Mouse (Mus musculus) adipocyte (in vitro differentiated cells): Measurements from ENCODE around the gene Tapt1.

ENCODE experiments used
- DNase-seq: peaks from one replicate; pipeline ENCODE4 v3.0.0-alpha.2; 2016; ENCODE audit warnings: low spot score

The Tapt1 gene

DNA sequence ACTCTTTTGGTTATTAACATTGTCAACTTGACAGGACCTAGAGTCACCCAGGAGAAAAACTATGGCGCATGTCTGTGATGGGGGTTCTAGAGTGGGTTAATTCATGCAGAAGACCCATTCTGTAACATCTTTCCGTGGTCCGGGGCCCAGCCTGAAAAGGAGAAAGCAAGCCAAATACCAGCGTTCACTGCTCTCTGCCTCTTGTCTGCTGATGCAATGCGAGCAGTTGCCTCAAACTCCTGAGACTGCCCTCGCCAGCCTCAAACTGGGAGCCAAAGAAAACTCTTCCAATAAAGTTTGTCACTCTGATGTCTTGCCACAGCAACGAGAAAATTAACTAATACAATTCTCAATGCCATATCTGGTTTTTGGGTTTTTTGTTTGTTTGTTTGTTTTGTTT, 8.2 kb upstream of the Tapt1 start:
- DNase-seq = peak; percentile 95

DNA sequence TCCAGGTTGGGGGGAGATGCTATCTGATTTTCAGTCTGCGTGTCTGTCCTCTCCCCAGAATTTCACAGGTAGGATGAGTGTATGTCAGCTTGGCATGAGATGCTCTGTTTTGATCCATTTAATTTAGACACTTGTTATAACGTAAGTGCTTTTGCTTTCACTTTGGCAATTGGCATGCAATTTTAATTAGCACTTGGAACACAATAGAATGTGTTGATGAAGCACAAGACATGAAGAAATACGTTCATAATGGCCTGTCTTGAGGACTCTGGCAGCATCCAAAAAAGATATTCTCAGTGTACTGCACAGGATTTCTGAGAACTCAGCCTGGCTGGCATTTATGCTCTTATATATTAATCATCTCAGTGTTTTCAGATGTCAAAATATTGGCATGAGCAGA, 7.5 kb upstream of the Tapt1 start:
- peak; percentile 83 for DNase-seq

DNA sequence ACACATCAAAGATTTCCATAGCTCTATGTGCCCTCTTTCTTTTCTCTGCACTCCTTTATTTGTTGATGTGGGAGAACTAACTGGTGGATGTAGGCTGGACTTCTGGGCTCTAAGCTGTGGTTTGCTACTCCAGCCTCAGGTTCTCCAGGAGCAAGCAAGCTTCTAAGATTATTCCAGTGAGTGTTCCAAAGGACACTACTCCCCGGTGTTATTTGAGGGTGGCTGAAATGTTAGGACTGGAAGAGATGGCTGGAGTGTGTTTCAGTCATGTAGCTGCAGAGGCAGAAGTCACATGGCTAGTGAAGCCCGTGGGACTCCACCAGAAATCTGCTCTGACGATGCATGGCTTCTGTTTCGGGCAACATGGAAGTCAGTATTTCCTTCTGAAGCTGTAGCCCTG, 2.3 kb upstream of the Tapt1 start:
- peak; percentile 60 for DNase-seq

DNA sequence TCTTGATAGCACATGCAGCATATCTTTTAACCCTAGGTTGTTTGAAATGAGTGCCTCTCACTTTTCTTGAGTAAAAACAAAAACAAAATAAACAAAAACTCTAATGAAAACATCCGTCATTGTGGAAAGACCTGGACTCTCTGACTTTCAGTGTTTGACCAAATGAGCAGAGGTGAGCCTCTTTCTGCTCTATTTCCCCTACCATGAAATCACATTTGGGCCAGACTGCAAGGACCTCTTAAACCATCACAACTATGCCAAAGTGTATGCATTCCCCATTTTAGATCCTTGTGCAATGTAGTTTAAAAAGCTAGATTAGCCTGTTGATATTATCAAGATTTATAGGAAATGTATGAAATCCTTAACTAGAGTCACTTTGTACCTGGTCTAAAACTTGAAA, 1.9 kb upstream of the Tapt1 start:
- peak; percentile 64 for DNase-seq

DNA sequence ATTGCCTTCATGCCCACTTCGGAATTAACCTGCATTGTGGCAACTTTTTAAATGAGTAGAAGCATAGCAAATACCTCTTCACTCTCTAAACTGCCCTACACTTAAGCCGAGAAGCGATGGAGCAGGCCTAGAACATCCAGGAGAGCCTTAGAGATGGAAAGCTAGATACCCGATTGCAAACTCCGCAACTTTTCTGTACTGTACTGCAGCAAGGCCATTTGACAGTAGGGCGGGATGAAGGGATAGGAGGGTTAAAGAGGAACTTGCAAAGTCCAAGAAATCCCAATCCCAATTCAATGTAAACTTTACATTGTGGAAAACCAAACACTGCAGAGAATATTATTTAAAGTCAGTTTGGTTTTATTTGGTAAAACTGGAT, 1.0 kb upstream of the Tapt1 start:
- DNase-seq = peak; percentile 64

DNA sequence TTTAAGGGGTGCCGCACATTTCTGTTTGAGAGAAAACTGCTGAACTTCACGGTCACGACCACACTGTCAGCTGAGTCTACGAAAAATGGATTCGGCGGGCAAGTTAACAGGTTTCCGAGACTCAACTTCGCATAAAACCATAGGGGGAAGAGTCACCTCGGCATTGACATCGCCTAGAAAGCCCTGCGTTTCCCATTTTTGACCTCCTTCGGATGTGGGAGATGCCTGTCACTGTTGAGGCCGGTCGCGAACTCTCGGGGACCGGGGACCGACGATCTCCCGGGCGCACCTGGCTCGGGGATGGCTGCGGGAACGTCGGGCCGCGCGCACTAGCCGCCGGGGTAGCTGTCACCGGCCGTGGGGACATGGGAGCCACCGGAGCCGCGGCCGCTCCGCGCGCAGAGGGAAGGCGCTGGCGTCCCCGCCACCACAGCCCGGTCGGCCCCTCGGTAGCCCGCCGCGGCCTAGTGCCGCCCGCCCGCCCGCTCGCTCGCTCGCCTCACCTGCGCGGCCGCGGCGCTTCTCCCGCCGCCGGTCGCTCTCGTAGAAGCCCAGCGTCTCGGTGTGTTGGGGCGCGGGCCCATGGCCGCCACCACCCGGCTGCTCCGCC, 410 bp downstream of the Tapt1 start:
- no peak for DNase-seq

DNA sequence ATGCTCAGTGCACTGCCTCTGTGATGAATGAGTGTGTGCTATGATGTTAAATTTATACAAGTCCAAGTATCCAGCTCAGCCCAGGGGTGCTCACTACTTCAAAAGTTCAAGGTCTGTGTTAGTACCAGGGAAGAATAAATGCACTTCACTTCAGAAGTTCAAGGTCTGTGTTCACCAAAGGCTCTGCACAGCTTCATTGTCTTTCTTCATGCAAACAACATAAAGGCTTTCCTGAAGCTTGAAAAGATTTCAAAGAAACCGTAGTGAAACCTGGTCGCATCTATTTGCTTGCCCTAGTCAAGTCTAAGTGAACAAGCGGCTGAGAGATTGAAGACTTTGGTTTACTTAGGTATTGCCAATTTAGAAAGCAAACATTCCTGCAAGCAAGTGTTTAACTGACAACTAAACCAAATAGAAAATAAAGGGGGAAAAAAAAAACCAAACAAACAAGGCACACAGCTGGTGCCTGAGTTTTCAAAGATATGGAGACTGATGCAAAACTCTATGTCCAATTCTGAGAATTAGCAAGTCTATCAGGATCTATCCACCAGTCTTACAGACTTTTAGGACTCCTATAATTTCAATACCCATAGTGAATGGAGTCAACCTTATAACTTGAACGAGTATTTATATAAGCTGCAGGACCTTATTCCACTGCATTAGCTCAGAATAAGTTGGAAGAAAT, 1.4 kb downstream of the Tapt1 start:
- peak; percentile 62 for DNase-seq

DNA sequence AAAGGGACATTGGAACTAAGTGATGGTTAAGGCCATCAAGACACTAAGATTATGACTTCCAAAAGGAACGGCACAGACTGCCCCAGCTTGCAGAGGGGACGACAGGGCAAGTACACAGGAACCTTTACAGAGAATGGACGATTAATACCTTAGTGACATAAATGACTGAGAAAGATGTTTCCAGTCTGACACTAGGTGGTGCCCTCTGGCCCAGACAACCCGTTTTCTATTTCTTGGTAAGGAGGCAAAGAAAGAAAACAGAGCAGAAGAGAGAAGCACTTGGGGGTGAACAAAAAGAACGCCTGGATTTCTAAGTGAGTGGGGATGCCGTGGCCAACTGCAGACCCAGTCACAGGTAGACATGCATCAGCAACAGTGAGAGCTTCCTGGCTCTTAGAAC, 2.2 kb downstream of the Tapt1 start:
- peak; percentile 80 for DNase-seq

DNA sequence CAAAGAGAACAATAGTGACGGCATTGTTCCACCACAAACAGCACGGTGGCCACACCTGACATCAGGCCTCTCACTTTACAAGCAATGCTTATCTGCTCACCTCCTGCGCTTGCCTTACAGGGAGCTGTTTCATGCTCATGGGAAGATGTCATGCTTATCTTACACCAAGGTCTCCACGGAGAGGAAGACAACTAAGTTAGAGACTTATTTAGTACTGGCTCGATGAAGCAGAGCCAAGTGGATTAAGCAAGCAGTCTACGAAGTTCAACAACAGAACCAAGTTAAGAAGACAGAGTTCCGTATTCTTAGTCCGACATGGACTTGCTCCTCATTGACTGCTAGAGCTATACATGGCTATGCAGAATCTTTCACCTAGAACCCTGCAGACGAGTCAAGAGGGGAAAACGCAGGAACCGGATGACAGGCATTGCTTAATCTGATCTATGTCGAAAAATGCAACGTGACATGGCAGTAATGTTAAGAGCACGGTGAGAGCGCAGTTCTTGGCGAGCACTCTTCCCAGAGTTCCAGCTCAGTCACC, 3.0 kb downstream of the Tapt1 start:
- DNase-seq = peak; percentile 64

DNA sequence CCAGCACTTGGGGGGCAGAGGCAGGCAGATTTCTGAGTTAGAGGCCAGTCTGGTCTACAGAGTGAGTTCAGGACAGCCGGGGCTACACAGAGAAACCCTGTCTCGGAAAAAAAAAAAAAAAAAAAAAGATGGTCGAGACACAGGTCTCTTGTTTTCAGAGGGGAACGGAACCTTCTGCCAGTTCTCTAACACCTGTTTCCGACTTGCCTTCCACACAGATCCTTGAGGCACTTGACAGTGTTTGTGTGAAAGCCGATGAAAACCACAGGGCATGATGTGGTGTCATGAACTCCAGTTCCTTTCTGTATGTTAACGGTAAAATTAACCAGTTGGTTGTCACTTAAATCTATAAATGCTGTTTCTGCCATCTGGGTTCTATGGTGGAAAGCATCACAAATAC, 6.0 kb downstream of the Tapt1 start:
- no peak for DNase-seq

DNA sequence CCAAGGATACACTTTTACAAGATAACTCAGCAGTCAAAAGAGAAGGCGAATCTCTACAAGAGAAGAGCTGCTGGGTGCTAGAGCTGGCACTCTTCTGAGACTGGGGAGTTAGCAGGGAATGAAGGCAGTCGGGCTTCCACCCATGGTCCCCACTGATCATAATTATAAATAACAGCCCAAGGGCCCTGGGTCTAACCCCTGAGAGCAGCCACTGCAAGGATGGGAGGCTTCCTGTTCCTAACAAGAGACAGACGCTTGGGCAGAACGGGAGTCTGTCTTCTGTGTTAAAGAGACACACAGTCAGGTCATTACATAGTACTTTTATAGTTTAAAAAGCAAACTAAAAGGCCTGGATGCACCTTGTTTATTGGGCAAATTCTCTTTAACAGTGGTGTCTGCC, 6.6 kb downstream of the Tapt1 start:
- no peak for DNase-seq

DNA sequence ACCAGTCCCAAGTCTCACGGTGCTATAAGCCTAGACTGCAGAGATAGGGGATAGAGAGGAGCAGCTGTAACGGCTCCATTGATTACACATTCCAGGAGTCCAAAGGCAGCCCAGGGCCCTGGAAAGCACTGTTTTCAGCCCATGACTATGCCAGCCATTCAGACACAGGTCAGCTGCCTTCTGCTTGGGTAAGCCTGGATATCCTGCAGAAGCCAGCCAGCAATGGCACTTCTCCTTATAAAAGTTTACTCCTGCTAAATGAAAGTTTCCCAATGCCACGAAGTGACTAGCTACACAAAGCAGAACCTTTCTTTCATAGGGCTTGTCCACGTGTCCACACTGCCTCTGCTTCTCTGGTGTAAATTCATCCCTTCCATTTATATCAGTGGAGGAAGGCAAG, 7.9 kb downstream of the Tapt1 start:
- DNase-seq = peak; percentile 35

DNA sequence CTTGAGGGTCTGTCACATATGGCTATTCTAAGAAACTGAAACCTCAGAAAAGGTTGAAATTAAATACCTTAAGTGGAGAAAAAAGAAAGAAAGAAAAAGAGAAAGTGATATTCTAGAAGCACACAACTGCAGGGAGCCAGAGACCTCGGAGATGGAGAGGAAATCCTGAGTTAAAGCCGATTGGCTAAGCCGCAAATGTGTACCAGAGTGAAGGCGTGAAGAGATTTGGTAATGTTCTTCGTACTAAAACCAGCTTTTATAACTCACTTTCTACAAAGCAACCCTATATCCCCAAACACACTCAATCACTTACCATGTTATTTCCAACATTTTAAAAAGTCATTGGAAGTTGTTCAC, 8.8 kb downstream of the Tapt1 start:
- no peak for DNase-seq

DNA sequence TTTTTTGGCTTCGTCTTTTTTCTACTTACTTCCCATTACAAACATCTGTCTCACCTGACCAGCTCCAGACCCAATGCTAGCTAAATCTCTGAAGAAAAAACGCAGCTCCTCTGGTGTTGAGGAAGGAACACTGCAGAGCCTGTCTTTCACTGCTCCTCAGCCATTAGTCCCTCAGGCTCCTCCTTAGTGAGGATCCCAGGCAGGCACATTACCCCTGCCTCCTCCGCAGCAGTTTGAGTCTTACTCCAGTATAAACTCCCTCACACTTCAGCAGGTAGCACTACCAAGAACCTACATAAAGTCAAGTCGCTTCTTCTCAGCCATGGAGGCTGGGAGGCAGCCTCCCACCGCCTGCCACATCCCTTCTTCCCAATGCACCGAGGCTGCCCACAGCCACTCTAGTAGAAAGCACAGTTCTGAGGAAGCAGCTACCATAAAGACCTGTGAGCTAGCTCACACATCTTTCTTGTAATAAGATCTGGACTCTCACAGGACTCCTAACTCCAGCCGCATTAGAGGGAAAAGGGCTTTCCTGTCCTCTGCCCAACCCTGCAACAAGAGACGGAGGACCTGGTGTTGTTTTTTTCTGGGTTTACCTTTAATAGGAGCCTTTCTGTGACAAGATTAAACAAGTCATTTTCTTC, 9.3 kb downstream of the Tapt1 start:
- no peak for DNase-seq

DNA sequence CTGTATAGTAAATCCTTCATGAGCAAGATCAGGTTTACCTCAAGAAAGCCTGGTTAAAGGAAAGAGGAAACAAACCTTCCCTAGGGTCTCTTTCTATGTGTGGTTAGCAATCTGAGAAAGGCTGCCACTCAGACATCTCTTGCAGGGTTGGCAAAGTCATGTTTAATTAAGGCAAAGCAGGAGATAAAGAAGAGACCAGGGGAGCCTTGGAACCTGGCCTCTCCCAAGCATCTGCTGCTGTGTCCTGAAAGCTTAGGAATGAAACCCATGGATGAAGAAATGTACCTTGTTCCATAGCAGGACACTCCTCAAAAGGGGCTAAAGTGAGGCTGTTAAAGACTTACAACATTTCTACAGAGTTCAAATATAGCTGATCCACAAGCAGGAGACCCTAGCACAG, 11.3 kb downstream of the Tapt1 start:
- no peak for DNase-seq

DNA sequence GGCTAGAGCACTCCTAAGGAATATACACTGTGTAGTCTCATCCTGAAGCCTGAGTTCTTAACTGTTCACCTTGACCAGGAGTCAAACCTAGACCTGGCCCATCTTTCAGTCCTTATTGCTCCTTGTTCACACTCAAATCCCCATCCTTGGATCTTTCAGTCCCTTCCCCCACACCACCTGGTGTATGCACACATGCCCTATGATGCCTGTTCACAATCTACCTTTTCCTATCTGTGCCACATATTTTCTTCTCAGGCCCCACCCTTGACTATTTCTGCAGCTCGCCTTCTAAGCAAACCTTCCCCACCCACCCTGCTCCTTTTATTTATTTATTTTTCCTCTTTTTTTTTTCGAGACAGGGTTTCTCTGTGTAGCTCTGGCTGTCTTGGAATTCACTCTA, 12.4 kb downstream of the Tapt1 start:
- DNase-seq = no peak

DNA sequence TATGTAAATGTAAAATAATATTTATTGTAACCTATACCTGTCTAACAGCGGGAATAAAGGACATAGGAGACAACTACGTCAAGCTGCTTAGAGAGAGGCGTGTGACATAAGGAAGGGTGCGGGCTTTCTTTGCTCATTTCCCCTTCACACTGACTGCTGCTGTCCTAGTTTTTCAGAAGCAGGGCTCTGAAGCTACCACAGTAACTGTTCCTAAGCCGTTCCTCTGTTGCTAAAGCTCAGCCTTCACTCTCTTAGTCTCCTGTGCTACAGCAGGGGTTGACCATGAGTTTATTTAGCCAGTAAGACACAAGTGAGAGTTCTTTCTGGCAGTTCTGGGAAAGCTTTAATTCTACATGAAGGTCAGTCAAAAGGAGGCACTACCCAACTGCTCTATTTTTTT, 13.0 kb downstream of the Tapt1 start:
- no peak for DNase-seq

DNA sequence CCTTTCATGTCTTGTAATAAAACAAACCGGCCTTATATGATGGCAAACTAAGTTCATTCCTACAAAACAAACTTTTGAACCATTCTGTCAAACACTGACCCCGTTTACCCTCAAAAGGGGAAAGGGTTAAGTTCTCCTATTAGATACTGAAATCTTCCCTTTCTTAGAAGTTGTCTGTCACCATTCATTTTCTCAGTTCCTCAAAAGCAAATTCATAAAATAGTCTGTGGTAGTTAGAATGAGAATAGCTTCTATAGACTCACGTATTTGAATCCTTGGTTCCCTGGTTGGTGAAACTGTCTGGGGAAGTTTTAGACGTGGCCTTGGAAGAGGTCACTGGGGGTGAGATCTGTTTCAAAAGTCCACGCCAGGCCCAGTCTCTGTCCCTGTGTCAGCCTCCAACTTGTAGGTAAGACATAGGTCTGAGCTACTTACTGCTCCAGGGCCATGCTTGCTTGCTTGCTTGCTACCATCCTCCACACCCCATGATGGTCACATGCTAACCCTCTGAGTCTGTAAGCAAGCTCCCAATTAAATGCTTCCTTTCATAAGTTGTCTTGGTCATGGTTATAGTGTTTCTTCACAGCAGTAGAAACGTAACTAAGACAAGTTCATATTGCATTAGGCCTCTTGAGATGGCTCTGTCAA, 14.5 kb downstream of the Tapt1 start:
- no peak for DNase-seq

DNA sequence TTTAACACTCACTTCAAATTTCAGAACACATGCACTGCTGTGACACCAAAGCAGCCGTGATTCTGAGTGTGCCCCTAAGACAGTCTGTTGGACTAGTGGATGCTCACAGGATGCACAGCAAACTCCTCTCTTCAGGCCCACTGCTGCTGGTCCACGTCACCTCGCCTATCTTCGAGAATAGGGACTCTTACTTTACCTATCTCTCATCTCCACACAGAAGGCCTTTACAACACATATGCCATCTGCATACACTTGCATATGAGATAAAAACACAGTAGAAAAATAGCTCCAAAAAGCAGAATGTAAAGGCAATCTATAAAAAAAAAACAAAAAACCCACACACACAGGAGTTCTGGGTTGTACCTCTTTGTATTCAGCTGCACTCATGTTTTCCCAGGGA, 19.1 kb downstream of the Tapt1 start:
- DNase-seq = no peak

DNA sequence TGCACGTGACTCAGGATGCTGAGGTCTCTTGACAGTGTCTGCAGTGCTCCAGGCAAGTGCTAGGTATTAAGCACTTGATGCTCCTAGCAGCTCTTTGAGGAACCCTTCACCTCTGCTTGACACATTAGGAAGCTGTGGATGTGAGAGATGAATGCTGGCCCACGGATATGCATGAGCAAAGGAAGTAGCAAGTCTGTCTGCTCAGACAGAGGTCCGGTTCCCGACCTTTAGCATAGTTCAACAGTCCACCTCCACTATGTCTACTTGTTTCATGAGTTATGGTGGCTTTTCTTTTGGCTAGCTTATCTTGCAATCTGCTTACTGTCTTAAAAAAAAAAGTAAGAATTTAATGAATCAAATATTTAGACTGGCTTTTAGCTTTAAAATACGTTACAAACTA, 19.8 kb downstream of the Tapt1 start:
- DNase-seq = no peak

DNA sequence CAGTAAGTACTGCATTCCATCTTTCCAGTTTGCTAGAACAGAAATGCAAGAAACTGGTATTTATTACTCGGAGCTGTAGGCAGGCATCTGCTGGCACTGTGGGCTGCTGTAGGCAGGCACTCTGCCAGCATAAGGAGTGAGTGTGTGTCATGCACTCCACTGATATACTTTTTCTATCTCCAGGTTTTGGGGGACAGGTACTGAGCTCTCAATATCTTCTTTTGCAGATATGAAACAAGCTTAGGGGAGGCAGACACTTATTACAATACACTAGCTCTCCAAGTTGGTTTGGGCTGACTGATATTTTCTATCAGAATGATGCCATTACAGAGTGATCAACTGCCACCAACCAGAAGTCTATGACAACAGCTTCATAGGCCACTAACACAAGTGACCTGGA, 23.0 kb downstream of the Tapt1 start:
- DNase-seq = no peak

DNA sequence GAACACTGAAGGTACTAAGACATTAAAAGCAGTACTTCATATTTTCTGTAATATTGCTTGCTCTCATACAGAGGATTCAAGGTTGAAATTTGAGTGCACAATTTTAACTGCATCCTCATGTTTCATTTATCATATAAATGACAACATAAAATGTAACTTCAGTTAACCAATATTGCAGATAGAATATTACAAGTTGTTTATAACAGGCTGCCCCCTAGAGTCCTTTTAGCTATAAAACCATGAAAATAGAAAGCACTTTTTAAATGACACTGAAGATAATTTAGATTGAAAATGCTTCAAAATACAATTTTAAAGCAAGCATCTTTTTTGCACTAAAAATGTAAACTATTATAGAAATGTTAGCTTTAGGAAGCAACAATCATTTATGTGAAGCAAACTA, 24.8 kb downstream of the Tapt1 start:
- DNase-seq = no peak

DNA sequence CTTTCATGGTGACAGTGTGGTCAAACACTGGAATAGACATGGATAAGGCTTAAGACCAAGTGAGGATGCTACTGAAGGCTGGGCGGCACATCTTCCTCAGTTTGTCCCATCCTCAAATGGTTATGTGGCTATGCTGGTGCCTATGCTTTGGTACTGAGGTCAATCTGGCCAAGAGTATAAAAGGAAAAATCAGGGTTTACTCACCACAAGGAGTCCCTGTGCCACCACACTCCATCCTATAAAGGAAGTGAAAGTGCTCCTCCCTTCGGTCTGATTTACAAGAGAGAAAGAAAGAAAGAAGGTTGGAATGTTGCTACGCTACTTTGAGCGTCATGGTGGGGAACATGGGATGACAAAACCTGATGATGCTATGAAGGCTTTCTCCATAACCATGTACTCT, 27.3 kb downstream of the Tapt1 start:
- no peak for DNase-seq
